Mouse (Mus musculus) embryonic facial prominence, embryonic 14.5 days (tissue): ENCODE results near the gene Clk3. TPM values are rescaled to one million over a fixed set of nuclear protein-coding genes. Genes with fewer than 3 reads are reported as not detected.

Source experiments
- ATAC-seq: fragments of 200-750 bp; cut with Nextera tagmentation; 2 replicates; pipeline ENCODE4 v1.8.0; 2017; ENCODE audit warnings: low read depth, moderate number of reproducible peaks, moderate TSS enrichment
- DNase-seq: peaks from one replicate; pipeline ENCODE4 v3.0.0-alpha.2; 2015; ENCODE audit warnings: low spot score
- H3K27ac ChIP-seq: fragments of 300-500 bp; sonication (generic); replicated peaks from 2 replicates; pipeline ENCODE4 v1.5.1; 2014; ENCODE audit warnings: low read depth, mild to moderate bottlenecking, low read length, moderate library complexity
- H3K27me3 ChIP-seq: fragments of 300-500 bp; sonication (generic); replicated peaks from 2 replicates; pipeline ENCODE4 v1.6.1; 2014; ENCODE audit warnings: low read length; ENCODE audit not compliant: control insufficient read depth, insufficient read depth
- H3K36me3 ChIP-seq: fragments of 300-500 bp; sonication (generic); 2 replicates; pipeline ENCODE4 v1.6.1; 2014; ENCODE audit warnings: low read length, mixed read lengths; ENCODE audit not compliant: control insufficient read depth, insufficient read depth
- H3K4me1 ChIP-seq: fragments of 300-500 bp; sonication (generic); 2 replicates; pipeline ENCODE4 v1.6.1; 2014; ENCODE audit warnings: antibody characterized with exemption, low read length; ENCODE audit not compliant: control insufficient read depth, insufficient read depth
- H3K4me2 ChIP-seq: fragments of 300-500 bp; sonication (generic); 2 replicates; pipeline ENCODE4 v1.6.1; 2014; ENCODE audit warnings: low read depth, mild to moderate bottlenecking, low read length, moderate library complexity, mixed read lengths
- H3K4me3 ChIP-seq: fragments of 300-500 bp; sonication (generic); 2 replicates; pipeline ENCODE4 v1.5.1; 2014; ENCODE audit warnings: low read depth, mild to moderate bottlenecking, low read length
- H3K9ac ChIP-seq: fragments of 300-500 bp; sonication (generic); 2 replicates; pipeline ENCODE4 v1.6.1; 2014; ENCODE audit warnings: low read depth, mild to moderate bottlenecking, low read length, moderate library complexity, mixed read lengths
- H3K9me3 ChIP-seq: fragments of 300-500 bp; sonication (generic); 2 replicates; pipeline ENCODE4 v1.6.1; 2016; ENCODE audit warnings: low read length; ENCODE audit not compliant: control insufficient read depth
- whole genome bisulfite sequencing: fragments of 180-500 bp; shearing (Covaris S2); extraction: QIAGEN DNeasy Blood & Tissue Kit; methylation state at CpG from one replicate; pipeline ENCODE4 v1.1.7; 2014; 5-methylcytosine and 5-hydroxymethylcytosine counted together
- polyA plus RNA-seq: library from polyadenylated mRNA; unstranded; fragments of >200 nt; fragmentation: Nextera tagmentation; extraction: Ambion mirVana; gene quantifications from 2 replicates; pipeline ENCODE4 v1.2.1, GENCODE M21; 2014

Gene Clk3
- polyA plus RNA-seq, 1 experiment from 2014 or later: 54.7 TPM

DNA sequence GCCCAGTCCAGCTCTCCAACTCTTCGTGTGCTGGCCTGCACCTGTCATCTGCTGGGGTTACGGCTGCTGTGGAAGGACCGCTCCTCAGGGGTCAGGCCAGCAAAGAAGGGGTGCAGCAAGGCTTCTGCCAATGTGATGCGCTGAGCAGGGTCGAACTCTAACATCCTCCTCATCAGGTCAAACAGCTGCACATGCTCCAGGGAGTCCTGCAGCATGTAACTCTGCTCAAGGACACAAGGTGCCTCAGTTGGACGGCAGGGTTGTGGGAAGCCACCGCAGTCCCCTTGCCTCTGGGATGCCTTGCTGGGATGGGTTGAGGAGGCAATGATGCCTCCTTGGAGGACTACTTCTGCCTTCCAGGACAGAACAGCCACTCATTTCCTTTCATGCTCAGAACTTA is 14.8 kb downstream of the Clk3 start:
- H3K9ac ChIP-seq: no peak overlapping the region
- no peak overlapping the region for H3K4me2 ChIP-seq
- ATAC-seq (no peak), DNase-seq (no peak)
- H3K36me3 ChIP-seq: peaks cover 98% of the 10 kb centered on the region
- H3K9me3 ChIP-seq: no peaks in the 10 kb centered on the region
- 81% methylated on average over 7 of the region's 7 CpGs for WGBS
- no peaks in the 10 kb centered on the region for H3K4me1 ChIP-seq
- no peak overlapping the region for H3K4me3 ChIP-seq
- no peaks in the 10 kb centered on the region for H3K27me3 ChIP-seq
- H3K27ac ChIP-seq: no peak overlapping the region

GRCm38 (mm10) chr9:57748831-57749230 is 16.8 kb downstream of the Clk3 start:
- Histone ChIP-seq H3K4me2 (no peak overlapping the region), H3K27me3 (no peaks in the 10 kb centered on the region), H3K4me3 (no peak overlapping the region), H3K27ac (no peak overlapping the region), H3K36me3 (peaks cover 95% of the 10 kb centered on the region), H3K9me3 (no peaks in the 10 kb centered on the region), H3K4me1 (no peaks in the 10 kb centered on the region), H3K9ac (no peak overlapping the region)
- DNase-seq (no peak), ATAC-seq (no peak)
- WGBS: 59% methylated on average over 1 of the region's 1 CpGs

DNA sequence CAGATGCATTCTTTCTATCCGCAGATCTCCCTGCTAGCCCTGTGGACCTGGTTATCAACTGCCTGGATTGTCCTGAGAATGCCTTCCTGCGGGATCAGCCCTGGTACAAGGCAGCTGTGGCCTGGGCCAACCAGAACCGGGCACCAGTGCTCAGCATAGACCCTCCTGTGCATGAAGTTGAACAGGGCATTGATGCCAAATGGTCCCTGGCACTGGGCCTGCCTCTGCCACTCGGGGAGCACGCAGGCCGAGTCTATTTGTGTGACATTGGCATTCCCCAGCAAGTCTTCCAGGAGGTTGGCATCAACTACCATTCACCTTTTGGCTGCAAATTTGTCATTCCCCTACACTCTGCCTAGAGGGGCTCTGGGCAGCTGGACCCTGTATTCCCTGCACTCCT is 17.5 kb downstream of the Clk3 start:
- DNase-seq (no peak), ATAC-seq (no peak)
- H3K9ac ChIP-seq: no peak overlapping the region
- no peak overlapping the region for H3K4me2 ChIP-seq
- H3K9me3 ChIP-seq: no peaks in the 10 kb centered on the region
- peaks cover 93% of the 10 kb centered on the region for H3K36me3 ChIP-seq
- no peaks in the 10 kb centered on the region for H3K4me1 ChIP-seq
- H3K27me3 ChIP-seq: no peaks in the 10 kb centered on the region
- H3K4me3 ChIP-seq: no peak overlapping the region
- no peak overlapping the region for H3K27ac ChIP-seq
- 97% methylated on average over 6 of the region's 6 CpGs for WGBS

DNA sequence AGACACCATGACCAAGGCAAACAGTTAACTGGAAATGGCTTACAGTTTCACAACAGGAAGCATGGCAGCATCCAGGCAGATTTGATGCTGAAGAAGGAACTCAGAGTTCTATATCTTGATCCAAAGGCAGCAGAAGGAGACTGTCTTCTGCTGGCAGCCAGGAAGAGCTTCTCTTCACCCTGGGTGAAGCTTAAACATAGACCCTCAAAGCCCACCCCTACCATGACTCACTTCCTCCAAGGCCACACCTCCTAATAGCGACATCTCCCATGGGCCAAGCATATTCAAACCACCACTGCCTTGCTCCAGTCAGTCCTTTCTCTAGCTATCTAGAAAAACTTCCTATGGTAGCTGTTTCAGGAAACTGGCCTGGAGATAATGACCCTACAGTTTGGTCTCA is 18.6 kb downstream of the Clk3 start:
- H3K4me1 ChIP-seq: no peaks in the 10 kb centered on the region
- no peak for ATAC-seq

GRCm38 (mm10) chr9:57744462-57745091 is 21.1 kb downstream of the Clk3 start:
- Histone ChIP-seq H3K4me3 (no peak overlapping the region), H3K27ac (no peak overlapping the region), H3K27me3 (no peaks in the 10 kb centered on the region), H3K9me3 (no peaks in the 10 kb centered on the region), H3K36me3 (peaks cover 82% of the 10 kb centered on the region), H3K4me1 (no peaks in the 10 kb centered on the region), H3K4me2 (no peak overlapping the region), H3K9ac (no peak overlapping the region)
- DNase-seq: peak; percentile 69
- ATAC-seq: 0 out of 2 replicates have a peak, but pooled peaks have one; percentile 33
- WGBS: 64% methylated on average over 3 of the region's 3 CpGs

More for the DNA sequence above, 18.6 kb downstream of the Clk3 start:
- 73% methylated on average over 1 of the region's 1 CpGs for WGBS
- H3K27me3 ChIP-seq: no peaks in the 10 kb centered on the region
- no peak overlapping the region for H3K4me3 ChIP-seq
- H3K9ac ChIP-seq: no peak overlapping the region
- peaks cover 87% of the 10 kb centered on the region for H3K36me3 ChIP-seq
- H3K9me3 ChIP-seq: no peaks in the 10 kb centered on the region
- H3K27ac ChIP-seq: no peak overlapping the region
- DNase-seq: no peak
- no peak overlapping the region for H3K4me2 ChIP-seq

GRCm38 (mm10) chr9:57739863-57740262 is 25.8 kb downstream of the Clk3 start:
- DNase-seq (no peak), ATAC-seq (no peak)
- Histone ChIP-seq H3K27ac (no peak overlapping the region), H3K4me3 (no peak overlapping the region), H3K4me2 (no peak overlapping the region), H3K4me1 (no peaks in the 10 kb centered on the region), H3K9ac (no peak overlapping the region), H3K9me3 (no peaks in the 10 kb centered on the region), H3K36me3 (peaks cover 43% of the 10 kb centered on the region), H3K27me3 (no peaks in the 10 kb centered on the region)
- WGBS: 89% methylated on average over 5 of the region's 5 CpGs

GRCm38 (mm10) chr9:57733606-57734005 is 32.1 kb downstream of the Clk3 start:
- Histone ChIP-seq H3K4me1 (no peaks in the 10 kb centered on the region), H3K27ac (no peak overlapping the region), H3K9ac (no peak overlapping the region), H3K4me2 (no peak overlapping the region), H3K9me3 (no peaks in the 10 kb centered on the region), H3K27me3 (no peaks in the 10 kb centered on the region), H3K4me3 (no peak overlapping the region), H3K36me3 (peaks cover 34% of the 10 kb centered on the region)
- WGBS: 95% methylated on average over 6 of the region's 6 CpGs
- no peak for DNase-seq
- no peak for ATAC-seq

DNA sequence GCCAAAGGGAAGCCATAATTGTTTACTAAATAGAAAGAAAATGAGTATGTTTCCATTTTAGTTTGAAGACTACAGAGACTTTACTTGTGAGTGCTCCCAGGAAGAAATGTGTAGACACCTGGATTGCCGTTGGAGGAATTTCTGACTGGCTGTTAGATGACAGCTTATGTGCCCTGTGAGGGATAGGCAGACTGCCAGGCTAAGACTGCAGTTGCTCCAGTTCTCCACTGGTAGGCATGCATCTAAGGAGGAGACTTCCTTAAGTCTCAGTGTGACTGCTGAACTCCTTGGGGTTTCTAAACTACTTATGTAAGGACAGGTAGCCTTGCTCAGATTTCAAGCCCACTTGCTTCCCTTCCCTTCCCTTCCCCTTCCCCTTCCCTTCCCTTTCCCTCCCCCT is 37.3 kb downstream of the Clk3 start:
- 94% methylated on average over 1 of the region's 1 CpGs for WGBS
- DNase-seq (no peak), ATAC-seq (no peak)
- Histone ChIP-seq H3K4me3 (no peak overlapping the region), H3K27me3 (no peaks in the 10 kb centered on the region), H3K27ac (no peak overlapping the region), H3K4me2 (no peak overlapping the region), H3K9me3 (no peaks in the 10 kb centered on the region), H3K4me1 (no peaks in the 10 kb centered on the region), H3K36me3 (peaks cover 46% of the 10 kb centered on the region), H3K9ac (no peak overlapping the region)

GRCm38 (mm10) chr9:57724701-57725100 is 41.0 kb downstream of the Clk3 start:
- Histone ChIP-seq H3K4me3 (no peak overlapping the region), H3K9ac (no peak overlapping the region), H3K27ac (no peak overlapping the region), H3K9me3 (no peaks in the 10 kb centered on the region), H3K27me3 (no peaks in the 10 kb centered on the region), H3K36me3 (peaks cover 57% of the 10 kb centered on the region), H3K4me2 (no peak overlapping the region), H3K4me1 (no peaks in the 10 kb centered on the region)
- DNase-seq (no peak), ATAC-seq (no peak)
- WGBS: 93% methylated on average over 3 of the region's 3 CpGs
